Mouse (Mus musculus): ENCODE results near the gene Epha3. TPM values are rescaled to one million over a fixed set of nuclear protein-coding genes. Genes with fewer than 3 reads are reported as not detected.

The Epha3 gene
- polyA plus RNA-seq, 1 experiment from 2014 or later = 14.0 TPM

DNA sequence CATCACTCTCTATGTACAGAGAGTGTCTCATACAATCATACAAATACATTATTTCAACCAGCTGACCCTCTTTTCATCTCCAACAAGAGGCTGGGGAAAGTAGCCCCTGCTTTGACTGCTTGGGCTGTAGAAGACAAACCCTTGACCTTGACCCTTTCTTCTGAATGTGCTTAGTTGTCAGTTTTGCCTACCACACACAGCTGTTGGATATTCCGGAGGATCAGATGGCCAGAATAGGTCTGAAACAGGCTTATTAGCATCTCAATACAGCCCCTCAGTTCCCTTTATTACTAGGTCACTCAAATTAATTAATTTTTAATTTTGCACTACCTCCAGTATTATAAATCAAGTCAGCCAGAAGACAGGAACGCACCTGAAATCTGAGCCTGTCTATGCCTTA lies 116.2 kb downstream of the Epha3 start:
- Histone ChIP-seq H3K4me1 (ENCODE audit: insufficient read depth, low read depth, low read length) (no peaks in the 10 kb centered on the region), H3K4me2 (replicated peaks; ENCODE audit: low read depth, low read length) (no peak overlapping the region), H3K27ac (ENCODE audit: low read length) (no peak overlapping the region), H3K36me3 (ENCODE audit: insufficient read depth, low read length) (no peaks in the 10 kb centered on the region), H3K9ac (replicated peaks; ENCODE audit: low read depth) (no peak overlapping the region), H3K27me3 (replicated peaks; ENCODE audit: insufficient read depth, low read length) (no peaks in the 10 kb centered on the region), H3K9me3 (ENCODE audit: low read length) (no peaks in the 10 kb centered on the region), H3K4me3 (ENCODE audit: low read depth, low read length) (no peak overlapping the region)
- WGBS = 58% methylated on average over 2 of the region's 2 CpGs
- ATAC-seq = no peak
- no peak for DNase-seq (ENCODE audit: low spot score)
- no peak for TF ChIP-seq CTCF (IDR thresholded peaks at IDR 0.05)

DNA sequence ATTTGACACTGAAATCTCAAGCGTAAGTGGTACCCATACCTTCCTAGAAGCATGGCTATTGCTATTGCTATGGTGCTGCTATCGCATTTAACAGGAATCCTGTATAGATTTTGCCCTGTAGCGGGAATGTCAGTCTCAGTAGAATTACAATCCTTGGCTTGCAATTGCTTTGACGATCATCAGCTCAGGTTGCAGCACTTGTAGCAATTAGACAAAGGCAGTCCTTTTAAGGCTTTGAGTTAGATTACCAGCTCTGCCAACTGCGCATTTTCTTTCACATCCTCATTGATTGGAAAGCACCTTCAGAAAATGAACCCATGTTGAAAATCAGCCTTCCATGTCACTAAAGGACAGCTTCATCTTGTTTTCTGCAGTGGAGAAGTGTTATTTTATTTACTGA lies 118.5 kb downstream of the Epha3 start:
- DNase-seq (ENCODE audit: low spot score) = no peak
- no peak for ATAC-seq
- Histone ChIP-seq H3K4me3 (ENCODE audit: low read depth, low read length) (no peak overlapping the region), H3K27me3 (replicated peaks; ENCODE audit: insufficient read depth, low read length) (no peaks in the 10 kb centered on the region), H3K36me3 (ENCODE audit: insufficient read depth, low read length) (no peaks in the 10 kb centered on the region), H3K27ac (ENCODE audit: low read length) (no peak overlapping the region), H3K9me3 (ENCODE audit: low read length) (no peaks in the 10 kb centered on the region), H3K9ac (replicated peaks; ENCODE audit: low read depth) (no peak overlapping the region), H3K4me1 (ENCODE audit: insufficient read depth, low read depth, low read length) (no peaks in the 10 kb centered on the region), H3K4me2 (replicated peaks; ENCODE audit: low read depth, low read length) (no peak overlapping the region)
- no peak for TF ChIP-seq EP300 (IDR thresholded peaks at IDR 0.05)
- TF ChIP-seq CTCF (IDR thresholded peaks at IDR 0.05) = no peak
- WGBS = 83% methylated on average over 5 of the region's 5 CpGs

DNA sequence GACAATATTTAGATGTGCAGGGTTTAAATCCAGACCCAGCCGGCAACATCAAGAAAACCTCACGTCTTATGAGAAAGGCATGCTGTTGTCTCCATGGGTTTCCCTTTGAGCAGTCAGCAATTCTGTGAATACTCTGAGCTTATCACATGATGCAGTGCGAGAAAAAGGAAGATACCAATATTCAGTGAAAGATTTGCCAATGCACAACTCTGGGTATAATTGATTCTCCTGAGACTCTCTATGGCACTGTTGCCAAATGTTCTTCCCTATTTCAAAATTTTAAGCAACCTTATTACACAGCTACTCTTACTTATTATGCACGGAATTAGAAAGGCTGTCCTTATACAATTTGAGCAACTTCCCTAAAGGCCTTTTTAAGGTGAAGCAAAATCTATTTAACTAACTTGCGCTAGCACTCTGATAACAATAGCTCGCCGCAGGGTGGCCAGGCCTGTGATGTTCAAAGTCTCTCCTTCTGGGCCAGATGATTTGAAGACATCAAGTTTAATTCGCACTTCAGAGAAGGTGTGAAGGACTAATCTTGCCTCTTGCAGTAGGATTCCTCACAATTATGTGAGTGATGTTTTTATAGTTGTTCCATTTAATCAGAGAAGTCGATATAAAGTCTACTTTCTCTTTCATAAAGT lies 120.6 kb downstream of the Epha3 start:
- 59% methylated on average over 9 of the region's 9 CpGs for WGBS
- DNase-seq (ENCODE audit: low spot score) = no peak
- no peak for TF ChIP-seq CTCF (IDR thresholded peaks at IDR 0.05)
- TF ChIP-seq EP300 (IDR thresholded peaks at IDR 0.05) = no peak

DNA sequence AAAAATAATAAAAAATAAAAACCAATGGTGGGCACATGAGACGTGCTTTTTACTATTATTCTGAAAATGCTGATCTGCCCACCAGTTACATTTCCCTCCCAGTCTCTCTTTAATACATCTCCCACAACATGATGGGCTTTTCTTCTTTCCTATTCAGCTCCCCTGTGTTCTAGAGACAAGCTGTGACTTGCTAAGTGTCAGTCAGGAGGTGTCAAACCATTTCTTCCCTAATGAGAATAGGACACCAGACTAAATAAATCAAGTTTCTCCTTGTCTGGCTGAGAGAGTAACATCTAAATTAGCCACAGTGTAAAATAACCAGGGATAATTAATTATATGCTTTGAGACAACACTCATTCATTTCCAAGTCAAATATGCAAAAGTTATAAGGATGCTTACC lies 144.7 kb downstream of the Epha3 start:
- H3K4me2 ChIP-seq (replicated peaks; ENCODE audit: low read depth, low read length) = no peak overlapping the region
- no peaks in the 10 kb centered on the region for H3K9me3 ChIP-seq (ENCODE audit: low read length)
- H3K9ac ChIP-seq (replicated peaks; ENCODE audit: low read depth) = no peak overlapping the region
- H3K27ac ChIP-seq (ENCODE audit: low read length) = no peak overlapping the region
- TF ChIP-seq CTCF (IDR thresholded peaks at IDR 0.05) = no peak
- no peak for TF ChIP-seq EP300 (IDR thresholded peaks at IDR 0.05)
- WGBS = 63% methylated on average over 1 of the region's 1 CpGs
- no peaks in the 10 kb centered on the region for H3K27me3 ChIP-seq (replicated peaks; ENCODE audit: insufficient read depth, low read length)
- no peak overlapping the region for H3K4me3 ChIP-seq (ENCODE audit: low read depth, low read length)
- H3K4me1 ChIP-seq (ENCODE audit: insufficient read depth, low read depth, low read length) = no peaks in the 10 kb centered on the region
- no peaks in the 10 kb centered on the region for H3K36me3 ChIP-seq (ENCODE audit: insufficient read depth, low read length)
- DNase-seq (ENCODE audit: low spot score) = no peak
- ATAC-seq = no peak

More for the DNA sequence above, 120.6 kb downstream of the Epha3 start:
- H3K4me1 ChIP-seq (ENCODE audit: insufficient read depth, low read depth, low read length) = no peaks in the 10 kb centered on the region
- no peaks in the 10 kb centered on the region for H3K9me3 ChIP-seq (ENCODE audit: low read length)
- no peak for ATAC-seq
- H3K27me3 ChIP-seq (replicated peaks; ENCODE audit: insufficient read depth, low read length) = no peaks in the 10 kb centered on the region
- no peaks in the 10 kb centered on the region for H3K36me3 ChIP-seq (ENCODE audit: insufficient read depth, low read length)
- H3K4me3 ChIP-seq (ENCODE audit: low read depth, low read length) = no peak overlapping the region
- H3K9ac ChIP-seq (replicated peaks; ENCODE audit: low read depth) = no peak overlapping the region
- no peak overlapping the region for H3K27ac ChIP-seq (ENCODE audit: low read length)
- no peak overlapping the region for H3K4me2 ChIP-seq (replicated peaks; ENCODE audit: low read depth, low read length)

DNA sequence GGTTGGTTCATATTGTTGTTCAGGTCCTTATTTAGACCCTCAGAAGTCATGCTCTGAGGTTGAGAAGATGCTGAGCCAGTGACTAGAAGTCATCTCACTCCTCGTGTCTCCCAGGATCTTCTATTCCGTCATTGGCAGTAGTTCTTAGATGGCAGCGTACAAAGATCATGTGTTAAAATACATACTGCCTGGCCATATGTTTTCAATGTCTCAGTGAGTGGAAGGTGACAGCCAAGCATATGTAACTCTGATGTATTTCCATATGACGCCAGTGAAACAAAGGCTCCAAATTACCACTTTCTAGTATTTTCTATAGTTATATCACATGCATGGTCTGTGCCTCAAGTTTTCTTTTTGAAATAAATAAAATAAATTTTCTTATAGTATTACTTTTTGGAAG lies 146.7 kb downstream of the Epha3 start:
- H3K4me2 ChIP-seq (replicated peaks; ENCODE audit: low read depth, low read length) = no peak overlapping the region
- no peak overlapping the region for H3K4me3 ChIP-seq (ENCODE audit: low read depth, low read length)
- TF ChIP-seq EP300 (IDR thresholded peaks at IDR 0.05) (no peak), CTCF (IDR thresholded peaks at IDR 0.05) (no peak)
- no peaks in the 10 kb centered on the region for H3K4me1 ChIP-seq (ENCODE audit: insufficient read depth, low read depth, low read length)
- no peak for ATAC-seq
- no peak overlapping the region for H3K27ac ChIP-seq (ENCODE audit: low read length)
- H3K36me3 ChIP-seq (ENCODE audit: insufficient read depth, low read length) = no peaks in the 10 kb centered on the region
- H3K27me3 ChIP-seq (replicated peaks; ENCODE audit: insufficient read depth, low read length) = no peaks in the 10 kb centered on the region
- WGBS = 89% methylated on average over 4 of the region's 4 CpGs
- H3K9ac ChIP-seq (replicated peaks; ENCODE audit: low read depth) = no peak overlapping the region
- H3K9me3 ChIP-seq (ENCODE audit: low read length) = no peaks in the 10 kb centered on the region
- no peak for DNase-seq (ENCODE audit: low spot score)

DNA sequence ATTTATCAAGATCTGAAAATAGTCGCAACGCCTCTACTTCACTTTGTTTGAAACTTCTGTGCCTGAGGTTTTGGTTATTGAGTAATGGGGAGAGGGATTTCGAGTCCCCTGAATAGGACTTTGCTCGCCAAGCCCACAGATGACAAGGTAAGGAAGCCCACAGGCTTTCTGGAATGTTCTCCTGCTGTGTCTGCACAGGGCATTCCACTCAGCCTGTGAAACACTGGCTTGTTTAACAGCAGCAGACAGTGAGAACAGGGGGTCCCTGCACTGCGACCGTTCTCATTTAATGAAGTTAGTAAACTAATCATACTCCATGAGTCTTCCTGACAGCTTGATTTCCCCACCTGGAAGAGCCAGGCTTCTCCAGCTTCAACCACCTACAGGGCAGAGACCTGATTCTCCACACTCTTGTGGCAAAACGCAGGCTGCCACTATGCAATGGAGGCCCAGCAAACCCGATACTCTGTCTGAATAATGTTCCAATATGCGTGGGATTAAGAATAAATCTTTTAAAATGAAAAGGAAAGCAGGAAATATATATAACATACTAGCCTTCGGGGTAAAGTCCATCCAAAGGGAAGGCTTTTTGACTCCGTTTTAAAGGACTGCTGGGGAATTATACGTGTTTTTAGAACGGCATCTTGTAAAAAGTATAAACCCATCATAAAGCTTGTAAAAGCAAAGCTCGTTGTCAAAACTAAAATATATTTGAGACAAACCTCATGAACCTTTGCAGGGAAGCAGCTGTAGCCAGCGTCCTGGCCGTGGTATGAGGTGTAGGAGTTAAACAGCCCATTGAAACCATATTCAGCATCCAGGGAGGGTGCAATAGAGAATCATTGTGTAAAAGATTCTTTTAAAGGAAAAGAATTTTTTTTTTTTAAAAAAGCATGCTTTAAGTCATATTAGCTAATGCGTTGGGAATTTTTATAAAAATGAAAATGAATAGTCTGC lies 156.8 kb downstream of the Epha3 start:
- Histone ChIP-seq H3K9me3 (ENCODE audit: low read length) (no peaks in the 10 kb centered on the region), H3K36me3 (ENCODE audit: insufficient read depth, low read length) (no peaks in the 10 kb centered on the region), H3K4me3 (ENCODE audit: low read depth, low read length) (no peak overlapping the region), H3K27ac (ENCODE audit: low read length) (no peak overlapping the region), H3K4me2 (replicated peaks; ENCODE audit: low read depth, low read length) (no peak overlapping the region), H3K4me1 (ENCODE audit: insufficient read depth, low read depth, low read length) (no peaks in the 10 kb centered on the region), H3K9ac (replicated peaks; ENCODE audit: low read depth) (no peak overlapping the region), H3K27me3 (replicated peaks; ENCODE audit: insufficient read depth, low read length) (no peaks in the 10 kb centered on the region)
- no peak for ATAC-seq
- WGBS = 83% methylated on average over 17 of the region's 17 CpGs
- TF ChIP-seq EP300 (IDR thresholded peaks at IDR 0.05) (no peak), CTCF (IDR thresholded peaks at IDR 0.05) (no peak)
- no peak for DNase-seq (ENCODE audit: low spot score)
